Mouse (Mus musculus): ENCODE results near the gene Fgd3.

Fgd3 gene

GRCm38 (mm10) chr13:49320040-49320439, at the start of gene Fgd3:
TSS of gene Fgd3 (minus strand) at chr13:49320311.
- peak; percentile 61 for DNase-seq (ENCODE audit: low spot score)

- no peak for DNase-seq (ENCODE audit: low spot score)
Observed at GRCm38 (mm10) chr13:49369404-49369803, 49.3 kb upstream of the Fgd3 start.

DNA sequence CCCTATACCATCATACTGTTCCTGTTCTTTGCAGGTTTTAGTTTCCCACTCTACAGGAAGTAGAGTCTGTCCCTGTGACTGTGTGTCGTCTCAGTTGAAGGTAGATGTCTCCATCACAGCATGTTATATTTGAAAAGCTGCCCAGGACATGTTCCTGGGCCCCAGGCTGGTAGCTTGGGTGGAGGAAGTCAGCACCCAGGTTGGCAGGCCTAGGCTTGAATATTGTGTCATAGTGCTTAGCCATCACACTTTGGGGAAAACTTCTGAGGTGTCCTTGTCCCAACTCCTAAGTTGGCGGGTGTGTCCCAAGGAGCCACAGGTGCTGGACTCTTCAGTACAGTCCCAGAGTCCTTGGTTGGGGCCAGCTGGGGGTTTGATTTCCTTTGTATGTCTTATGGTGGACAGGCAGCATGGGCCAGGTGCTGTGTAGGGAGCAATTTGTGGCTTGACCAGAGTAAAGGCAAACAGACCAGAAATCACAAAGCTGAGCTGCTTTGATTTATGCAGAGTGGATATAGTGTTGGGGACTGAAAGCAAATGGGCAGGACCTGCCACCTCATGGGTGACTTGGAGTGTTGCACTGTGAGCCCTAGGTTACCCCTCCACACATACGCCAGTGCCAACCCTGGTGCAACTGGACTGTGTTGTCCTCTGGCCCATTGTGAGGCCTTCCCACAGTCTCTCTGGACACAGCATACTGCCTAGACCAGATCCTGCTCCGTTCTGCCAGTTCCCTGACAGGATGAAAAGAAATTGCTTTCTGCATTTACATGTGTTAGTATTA, 47.7 kb upstream of the Fgd3 start:
- no peak for DNase-seq (ENCODE audit: low spot score)

- no peak for DNase-seq (ENCODE audit: low spot score)
Observed at GRCm38 (mm10) chr13:49364716-49365115, 44.6 kb upstream of the Fgd3 start.

GRCm38 (mm10) chr13:49362804-49363203, 42.7 kb upstream of the Fgd3 start:
- DNase-seq (ENCODE audit: low spot score), result no peak

- DNase-seq (ENCODE audit: low spot score), result no peak
Observed at GRCm38 (mm10) chr13:49362364-49362763, 42.3 kb upstream of the Fgd3 start.

DNA sequence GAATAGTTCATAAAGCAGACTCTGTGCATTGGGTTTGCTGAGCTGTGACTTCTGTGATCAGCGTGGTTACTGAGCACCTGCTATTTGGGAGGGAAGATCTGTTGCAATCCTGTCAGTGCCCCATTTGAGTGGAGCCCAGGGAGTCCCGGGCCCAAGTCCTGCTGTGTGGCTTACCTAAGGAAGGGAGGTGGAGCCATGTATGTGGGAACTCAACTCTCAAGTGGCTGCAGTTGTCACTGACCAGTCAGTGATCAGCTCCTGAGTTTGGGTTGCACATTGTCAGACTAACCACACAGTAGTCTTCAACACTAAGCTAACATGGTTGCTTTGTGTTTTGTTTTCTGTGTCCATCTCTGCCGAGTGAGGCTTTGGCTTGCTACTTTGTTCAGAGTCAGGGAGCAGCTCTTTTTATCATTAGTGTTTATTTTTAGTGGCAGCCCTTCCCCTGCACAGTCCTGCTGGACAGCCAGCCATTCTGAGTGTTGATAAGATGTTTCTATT, 40.8 kb upstream of the Fgd3 start:
- DNase-seq (ENCODE audit: low spot score), result no peak

- DNase-seq (ENCODE audit: low spot score), result no peak
Observed at GRCm38 (mm10) chr13:49358184-49358583, 38.1 kb upstream of the Fgd3 start.

- DNase-seq (ENCODE audit: low spot score), result no peak
Observed at GRCm38 (mm10) chr13:49357367-49358026, 37.4 kb upstream of the Fgd3 start.

DNA sequence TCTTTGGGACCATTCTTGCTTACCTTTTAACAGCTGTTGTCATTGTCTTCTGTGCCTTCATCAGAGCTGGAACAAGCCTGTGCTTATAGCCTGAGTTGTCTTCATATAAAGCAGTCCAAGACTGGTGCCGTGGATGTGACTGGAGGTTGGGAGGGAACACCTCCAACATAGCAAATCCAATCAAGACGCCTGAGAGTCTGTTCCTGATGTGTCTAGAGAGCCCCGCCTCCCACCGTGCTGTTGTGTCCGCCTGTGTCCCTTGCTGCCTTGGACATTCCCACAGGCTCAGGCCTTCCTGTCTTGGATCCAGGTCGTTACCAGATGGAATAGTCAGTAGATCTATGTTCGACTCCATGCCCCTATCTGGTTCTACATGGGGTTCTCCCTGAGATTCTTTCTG, 36.0 kb upstream of the Fgd3 start:
- DNase-seq (ENCODE audit: low spot score), result no peak

GRCm38 (mm10) chr13:49355461-49356061, 35.5 kb upstream of the Fgd3 start:
- no peak for DNase-seq (ENCODE audit: low spot score)

DNA sequence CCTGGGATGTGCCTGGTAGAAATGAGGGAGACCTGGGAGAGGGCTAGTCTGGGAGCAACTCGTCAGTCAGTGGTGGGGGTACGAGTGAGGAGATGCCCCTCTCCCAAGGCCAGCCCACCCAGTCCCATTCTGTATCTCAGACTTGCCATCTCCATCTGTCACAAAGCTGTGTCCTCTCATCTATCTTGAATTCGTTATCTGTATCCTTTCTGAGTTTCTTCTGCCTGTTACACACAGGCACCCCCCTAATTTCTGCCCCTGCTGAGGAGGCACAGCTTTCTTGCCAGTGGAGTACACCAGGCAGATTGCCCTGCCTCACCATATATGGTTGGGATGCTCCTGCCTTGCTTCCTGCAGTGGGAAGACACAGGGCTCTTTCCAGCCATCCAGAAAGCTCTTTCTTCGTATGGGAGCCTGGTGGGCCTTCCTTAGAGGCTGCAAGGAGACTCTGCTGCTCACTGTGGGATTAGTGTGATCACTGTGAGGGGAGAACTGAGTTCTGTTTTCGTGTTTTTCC, 33.9 kb upstream of the Fgd3 start:
- no peak for DNase-seq (ENCODE audit: low spot score)

GRCm38 (mm10) chr13:49353422-49353821, 33.3 kb upstream of the Fgd3 start:
- no peak for DNase-seq (ENCODE audit: low spot score)

DNA sequence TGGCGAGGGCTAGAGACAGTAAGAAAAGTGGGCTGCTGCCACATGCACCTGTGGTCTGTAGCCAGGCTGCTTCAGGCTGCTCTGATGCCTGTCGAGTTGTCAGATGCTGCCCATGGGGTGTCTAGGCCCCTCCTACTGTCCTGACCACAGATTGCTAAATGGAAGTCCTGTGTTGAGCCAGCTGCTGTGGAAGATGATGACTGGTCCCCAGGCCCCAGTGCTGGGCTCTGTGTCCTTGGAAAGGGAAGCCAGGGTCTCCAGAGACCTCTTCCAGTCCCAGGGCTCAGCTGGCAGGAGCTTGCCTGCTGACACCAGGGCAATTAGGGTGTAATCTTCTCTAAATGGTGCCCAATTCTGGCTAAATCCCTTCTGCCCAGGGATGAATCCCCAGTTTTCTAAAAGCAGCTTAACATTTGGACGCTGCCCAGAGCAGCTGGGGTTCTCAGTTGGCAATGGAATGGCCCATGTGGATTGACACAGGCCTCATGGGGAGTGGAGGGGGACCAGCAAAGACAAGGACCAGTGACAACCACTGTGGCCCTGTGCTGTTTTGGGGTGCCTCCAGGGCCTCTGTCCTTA, 32.6 kb upstream of the Fgd3 start:
- no peak for DNase-seq (ENCODE audit: low spot score)

- DNase-seq (ENCODE audit: low spot score), result no peak
Observed at GRCm38 (mm10) chr13:49349836-49350505, 29.9 kb upstream of the Fgd3 start.

DNA sequence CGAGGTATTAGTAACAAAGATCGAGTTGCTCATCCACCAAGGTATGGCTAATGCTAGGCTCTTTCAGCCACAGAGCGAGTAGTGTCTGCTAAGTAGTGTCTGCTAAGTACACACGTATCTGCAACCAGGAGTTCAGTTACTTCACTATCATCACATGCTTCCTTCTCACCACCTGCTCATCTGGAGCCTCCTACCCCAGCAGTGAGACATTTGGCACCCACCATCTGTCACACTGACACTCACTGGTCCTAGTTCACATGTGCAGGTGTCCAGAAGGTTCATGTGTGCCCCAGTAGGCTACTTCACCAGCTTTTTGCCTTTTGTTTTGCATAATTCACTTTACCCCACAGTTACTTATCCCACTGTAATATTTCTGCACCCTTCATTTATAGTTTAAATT, 29.2 kb upstream of the Fgd3 start:
- no peak for DNase-seq (ENCODE audit: low spot score)

GRCm38 (mm10) chr13:49348522-49348921, 28.4 kb upstream of the Fgd3 start:
- no peak for DNase-seq (ENCODE audit: low spot score)

DNA sequence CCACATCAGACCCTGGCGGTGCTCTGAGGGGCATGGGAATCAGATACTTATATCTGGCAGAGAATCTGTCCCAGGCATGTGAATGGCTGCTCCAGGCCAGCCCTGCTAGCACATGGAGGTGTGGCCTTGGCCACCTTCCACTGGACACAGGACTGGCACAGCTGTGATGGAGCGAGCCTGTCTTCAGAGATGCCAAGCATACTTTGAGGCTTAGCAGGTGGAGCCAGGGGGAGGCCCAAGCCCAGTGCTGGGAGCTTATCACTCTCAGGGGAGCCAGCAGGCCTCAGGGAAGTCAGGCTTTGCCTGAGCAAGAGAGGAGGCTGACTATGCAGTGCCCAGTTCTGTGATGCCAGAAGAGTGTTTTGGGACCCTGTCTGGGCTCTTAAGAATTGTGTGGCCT, 25.4 kb upstream of the Fgd3 start:
- DNase-seq (ENCODE audit: low spot score), result no peak

DNA sequence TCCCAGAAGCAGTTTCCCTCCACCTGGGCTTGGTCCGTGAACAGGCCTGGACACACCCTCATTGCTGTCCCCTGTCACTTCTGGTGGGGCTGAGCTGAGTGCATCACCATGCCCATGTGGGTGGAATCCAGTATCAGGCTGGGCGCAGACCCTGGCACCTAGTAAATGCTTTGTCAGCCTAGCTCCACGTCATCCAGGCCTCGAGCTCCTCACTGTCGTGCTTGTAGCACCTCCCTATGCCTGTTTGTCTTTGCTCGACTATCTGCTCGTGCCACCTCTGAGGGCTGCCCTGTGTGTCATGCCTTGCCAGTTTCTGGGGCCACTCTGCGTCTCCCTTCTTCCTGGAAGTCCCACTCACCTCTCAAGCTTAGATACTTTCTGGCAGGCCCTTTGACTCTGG, 24.5 kb upstream of the Fgd3 start:
- no peak for DNase-seq (ENCODE audit: low spot score)

DNA sequence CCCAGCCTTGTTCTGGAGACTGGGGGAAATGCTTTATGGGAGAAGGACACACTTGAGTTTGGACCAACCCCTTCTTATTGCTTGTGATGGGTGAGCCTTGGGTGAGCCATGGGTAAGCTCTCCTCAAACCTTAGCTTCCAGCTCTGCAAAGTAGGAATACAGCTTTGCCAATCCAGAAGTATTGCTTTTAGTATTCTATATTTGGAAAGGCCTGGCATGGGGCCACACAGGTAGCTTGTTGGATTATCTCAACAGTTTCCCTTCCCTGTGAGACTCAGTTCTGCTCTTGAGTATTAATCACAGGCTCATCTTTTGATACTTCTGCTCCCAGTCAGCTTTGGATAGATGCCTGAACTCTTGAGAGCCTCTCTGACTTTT, 22.6 kb upstream of the Fgd3 start:
- no peak for DNase-seq (ENCODE audit: low spot score)

DNA sequence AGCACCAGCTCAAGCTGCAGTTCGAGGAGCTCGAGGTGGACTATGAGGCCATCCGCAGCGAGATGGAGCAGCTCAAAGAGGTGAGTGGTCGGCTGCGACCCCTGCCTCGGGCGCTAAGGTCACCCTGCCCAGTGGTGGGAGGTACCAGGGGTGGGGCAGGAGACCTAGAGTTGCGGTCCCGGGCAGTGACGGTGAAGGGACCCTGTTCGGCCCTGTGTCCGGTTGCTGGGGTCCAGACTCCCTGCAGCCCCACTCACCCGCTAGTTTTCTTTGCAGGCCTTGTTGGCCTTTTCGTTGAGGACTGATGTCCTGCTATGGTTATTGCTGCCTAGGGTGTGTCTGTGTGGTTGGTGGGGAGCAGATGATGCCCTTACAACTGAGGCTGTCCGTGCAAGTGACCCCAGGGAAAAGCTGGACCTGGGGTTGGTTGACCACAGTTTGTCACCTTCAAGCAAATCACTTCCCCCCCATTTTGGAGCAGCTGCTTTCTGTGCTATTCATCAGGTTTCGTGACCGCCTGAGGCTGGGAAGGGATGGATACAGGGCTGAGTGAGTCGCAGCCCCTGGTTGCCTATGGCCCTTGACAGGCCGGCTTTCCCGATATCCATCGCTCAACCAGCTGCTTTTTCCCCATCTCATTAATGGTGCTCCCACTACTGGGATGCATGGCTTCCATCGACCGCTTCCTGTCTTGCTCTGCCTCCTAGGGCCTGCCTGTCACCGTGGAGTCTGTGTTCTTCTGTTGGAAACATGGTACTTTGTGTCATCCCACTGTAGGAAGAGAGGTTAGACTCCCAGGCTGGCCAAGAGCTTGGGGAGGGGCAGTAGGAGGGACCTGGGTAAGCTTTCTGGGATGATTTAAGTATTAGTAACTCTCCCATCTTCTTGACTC, 22.0 kb upstream of the Fgd3 start:
- no peak for DNase-seq (ENCODE audit: low spot score)
